Mouse (Mus musculus) inflammation-experienced regulatory T-cells, adult 6 months (primary cell): ENCODE results near the gene Lmx1b. TPM values are rescaled to one million over a fixed set of nuclear protein-coding genes. Genes with fewer than 3 reads are reported as not detected.

Source experiments
- ATAC-seq: one replicate; pipeline ENCODE4 v1.8.0; 2017
- polyA plus RNA-seq, 3 experiments: library from polyadenylated mRNA; unstranded; fragments of 100-300 nt; shearing (Covaris generic); gene quantifications; one replicate each; pipeline ENCODE4 v1.2.1; 2017

Gene Lmx1b
- polyA plus RNA-seq, 3 experiments from 2014 or later = not detected

GRCm38 (mm10) chr2:33582457-33583060 is 57.8 kb downstream of the Lmx1b start:
- no peak for ATAC-seq

- ATAC-seq = no peak
Observed at GRCm38 (mm10) chr2:33581866-33582265, 58.4 kb downstream of the Lmx1b start.

- ATAC-seq = no peak
Observed at GRCm38 (mm10) chr2:33581449-33581777, 58.9 kb downstream of the Lmx1b start.

GRCm38 (mm10) chr2:33580697-33581448 is 59.4 kb downstream of the Lmx1b start:
- ATAC-seq = no peak

- no peak for ATAC-seq
Observed at GRCm38 (mm10) chr2:33575406-33575805, 64.9 kb downstream of the Lmx1b start.

GRCm38 (mm10) chr2:33573075-33573474 is 67.2 kb downstream of the Lmx1b start:
- ATAC-seq = no peak

- no peak for ATAC-seq
Observed at GRCm38 (mm10) chr2:33571219-33571824, 69.0 kb downstream of the Lmx1b start.

- ATAC-seq = no peak
Observed at GRCm38 (mm10) chr2:33569698-33570097, 70.6 kb downstream of the Lmx1b start.

- no peak for ATAC-seq
Observed at GRCm38 (mm10) chr2:33569240-33569639, 71.1 kb downstream of the Lmx1b start.

GRCm38 (mm10) chr2:33565886-33566285 is 74.4 kb downstream of the Lmx1b start:
- ATAC-seq = no peak

GRCm38 (mm10) chr2:33564748-33565147 is 75.6 kb downstream of the Lmx1b start:
- no peak for ATAC-seq

- no peak for ATAC-seq
Observed at GRCm38 (mm10) chr2:33559752-33560151, 80.6 kb downstream of the Lmx1b start.

- no peak for ATAC-seq
Observed at GRCm38 (mm10) chr2:33559334-33559733, 81.0 kb downstream of the Lmx1b start.

- ATAC-seq = no peak
Observed at GRCm38 (mm10) chr2:33558233-33558632, 82.1 kb downstream of the Lmx1b start.

GRCm38 (mm10) chr2:33555573-33555972 is 84.7 kb downstream of the Lmx1b start:
- no peak for ATAC-seq

GRCm38 (mm10) chr2:33552672-33553071 is 87.6 kb downstream of the Lmx1b start:
- ATAC-seq = no peak

GRCm38 (mm10) chr2:33547595-33547994 is 92.7 kb downstream of the Lmx1b start:
- no peak for ATAC-seq

GRCm38 (mm10) chr2:33546879-33547278 is 93.4 kb downstream of the Lmx1b start:
- ATAC-seq = no peak

- ATAC-seq = no peak
Observed at GRCm38 (mm10) chr2:33546051-33546450, 94.3 kb downstream of the Lmx1b start.

GRCm38 (mm10) chr2:33544781-33545566 is 95.3 kb downstream of the Lmx1b start:
- no peak for ATAC-seq

- no peak for ATAC-seq
Observed at GRCm38 (mm10) chr2:33544203-33544762, 96.0 kb downstream of the Lmx1b start.

- peak; percentile 70 for ATAC-seq
Observed at GRCm38 (mm10) chr2:33543429-33544202, 96.7 kb downstream of the Lmx1b start.
